Mouse (Mus musculus) retina, postnatal 7 days (tissue): Measurements from ENCODE around the gene Ogdh.
"Not testable (repeated sequence)": the region's sequence is repeated elsewhere in the genome, so short reads cannot be mapped to it uniquely, and the experiment has no call there.

Experiments
- DNase-seq: peaks from one replicate; pipeline ENCODE4 v3.0.0-alpha.2; 2012; ENCODE audit warnings: low read depth, low spot score

The Ogdh gene

GRCm38 (mm10) chr11:6366434-6366833 is 75.0 kb downstream of the Ogdh start:
- DNase-seq: no peak

GRCm38 (mm10) chr11:6367156-6367555 is 75.7 kb downstream of the Ogdh start:
- DNase-seq: no peak

GRCm38 (mm10) chr11:6367986-6368385 is 76.6 kb downstream of the Ogdh start:
- not testable (repeated sequence) for DNase-seq

- DNase-seq: no peak
These were observed 80.1 kb downstream of the Ogdh start for GRCm38 (mm10) chr11:6371376-6372155.

GRCm38 (mm10) chr11:6372784-6373183 is 81.4 kb downstream of the Ogdh start:
- DNase-seq: no peak

GRCm38 (mm10) chr11:6380916-6381315 is 89.5 kb downstream of the Ogdh start:
- no peak for DNase-seq

- DNase-seq: no peak
These were observed 96.8 kb downstream of the Ogdh start for GRCm38 (mm10) chr11:6388126-6388725.

GRCm38 (mm10) chr11:6388726-6389413 is 97.4 kb downstream of the Ogdh start, which contains the start of gene Zmiz2:
TSS of gene Zmiz2 (plus strand) at chr11:6389074.
- DNase-seq: peak; percentile 88

- no peak for DNase-seq
These were observed 98.1 kb downstream of the Ogdh start for GRCm38 (mm10) chr11:6389483-6389921.

- DNase-seq: no peak
These were observed 99.1 kb downstream of the Ogdh start for GRCm38 (mm10) chr11:6390376-6391053.

GRCm38 (mm10) chr11:6391516-6392276 is 100.3 kb downstream of the Ogdh start:
- DNase-seq: no peak

GRCm38 (mm10) chr11:6392857-6393256 is 101.4 kb downstream of the Ogdh start:
- DNase-seq: no peak

GRCm38 (mm10) chr11:6393866-6394265 is 102.4 kb downstream of the Ogdh start:
- no peak for DNase-seq

- no peak for DNase-seq
These were observed 104.1 kb downstream of the Ogdh start for GRCm38 (mm10) chr11:6395565-6395964.

GRCm38 (mm10) chr11:6398141-6398540 is 106.7 kb downstream of the Ogdh start:
- no peak for DNase-seq

- no peak for DNase-seq
These were observed 111.4 kb downstream of the Ogdh start for GRCm38 (mm10) chr11:6402515-6403510.

- no peak for DNase-seq
These were observed 112.5 kb downstream of the Ogdh start for GRCm38 (mm10) chr11:6403830-6404405.

- no peak for DNase-seq
These were observed 113.5 kb downstream of the Ogdh start for GRCm38 (mm10) chr11:6404699-6405566.
